Mouse (Mus musculus) naive thymus-derived CD4-positive, alpha-beta T cell, adult 2 months (primary cell): Measurements from ENCODE around the gene Vmn1r3.
"Not testable (repeated sequence)": the region's sequence is repeated elsewhere in the genome, so short reads cannot be mapped to it uniquely, and the experiment has no call there.

Experiments used
- DNase-seq: peaks from one replicate; pipeline ENCODE4 v3.0.0-alpha.2; 2011; ENCODE audit warnings: low read depth

Vmn1r3 gene

DNA sequence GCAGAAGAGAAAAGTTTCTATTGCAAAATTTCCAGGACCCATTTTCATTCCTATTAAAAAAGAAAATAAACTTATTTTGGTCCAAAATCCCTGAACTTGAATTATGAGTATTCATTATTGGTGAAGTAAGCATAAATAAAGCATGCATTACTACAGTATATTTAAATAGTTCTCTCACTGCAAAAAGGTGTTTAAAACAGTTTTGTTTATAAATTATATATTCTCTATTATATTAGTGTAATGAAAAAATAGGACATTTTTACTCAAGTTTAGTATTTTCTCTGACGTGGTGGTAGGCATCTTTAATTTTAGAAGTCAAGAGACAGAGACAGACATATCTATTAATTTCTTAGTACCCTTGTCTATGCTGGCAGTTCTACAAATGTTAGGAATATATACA, at the start of gene Vmn1r3:
Gene Vmn1r3, minus strand, starts transcription at position 101 of the 400 bp plus-strand sequence.
- DNase-seq, result not testable (repeated sequence)

GRCm38 (mm10) chr4:3232053-3232452, 46.9 kb upstream of the Vmn1r3 start:
- no peak for DNase-seq

DNA sequence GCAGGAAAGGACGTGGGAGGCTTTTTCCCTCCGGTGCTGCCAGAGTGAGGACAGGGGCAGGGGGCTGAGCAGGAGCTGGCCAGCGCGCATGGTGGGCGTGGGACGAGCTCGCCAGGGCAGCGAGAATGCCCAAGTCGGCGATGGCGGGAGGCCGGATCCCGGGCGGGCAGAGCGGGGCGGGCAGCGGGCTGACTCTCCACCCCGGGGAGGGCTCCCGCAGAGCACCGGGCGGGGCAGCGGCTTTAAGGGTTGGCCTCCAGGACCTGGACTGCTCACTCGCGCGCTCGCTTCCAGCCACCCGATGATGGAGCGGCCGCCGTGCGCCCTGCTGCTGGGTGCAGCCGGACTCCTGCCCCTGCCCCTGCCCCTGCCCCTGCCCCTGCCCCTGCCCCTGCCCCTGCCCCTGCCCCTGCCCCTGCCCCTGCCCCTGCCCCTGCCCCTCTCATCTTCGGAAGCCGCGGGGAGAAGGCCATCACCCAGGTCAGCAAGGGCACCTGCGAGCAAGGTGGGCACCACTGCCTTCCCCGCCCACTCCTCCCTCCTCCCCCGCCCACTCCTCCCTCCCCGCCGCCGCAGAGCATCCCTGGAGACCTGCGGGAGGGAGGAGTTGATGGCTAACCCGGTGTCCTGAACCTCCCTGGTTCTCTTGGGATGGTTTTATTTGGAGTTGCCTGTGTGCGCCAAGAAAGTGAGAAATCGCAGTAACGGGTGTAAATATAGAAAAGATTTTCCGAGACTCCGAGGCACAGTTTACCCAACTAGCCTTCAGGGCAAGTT, 45.9 kb upstream of the Vmn1r3 start:
- DNase-seq, result no peak

DNA sequence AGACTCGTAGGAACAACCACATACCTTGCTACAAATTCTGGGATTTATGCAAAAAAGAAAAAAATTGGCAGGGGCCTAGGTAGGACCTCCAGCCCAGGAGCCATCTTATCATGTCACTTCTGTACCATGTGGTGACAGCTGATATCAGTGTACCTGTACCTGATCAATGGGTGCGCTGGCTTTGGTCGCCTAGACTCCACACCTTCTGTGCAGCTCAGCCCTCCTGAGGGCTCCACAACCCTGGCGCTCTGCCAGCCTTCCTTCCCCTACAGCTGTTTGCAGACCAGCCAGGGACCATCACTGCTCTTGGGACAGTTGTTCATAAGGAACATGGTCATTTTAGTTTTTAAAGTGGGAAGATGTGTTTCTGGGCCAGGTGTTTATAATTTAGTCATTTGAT, 44.4 kb upstream of the Vmn1r3 start:
- no peak for DNase-seq

GRCm38 (mm10) chr4:3228476-3228875, 43.3 kb upstream of the Vmn1r3 start:
- no peak for DNase-seq

- DNase-seq, result no peak
Observed at GRCm38 (mm10) chr4:3227751-3228150, 42.6 kb upstream of the Vmn1r3 start.

- DNase-seq, result no peak
Observed at GRCm38 (mm10) chr4:3226488-3226887, 41.3 kb upstream of the Vmn1r3 start.

DNA sequence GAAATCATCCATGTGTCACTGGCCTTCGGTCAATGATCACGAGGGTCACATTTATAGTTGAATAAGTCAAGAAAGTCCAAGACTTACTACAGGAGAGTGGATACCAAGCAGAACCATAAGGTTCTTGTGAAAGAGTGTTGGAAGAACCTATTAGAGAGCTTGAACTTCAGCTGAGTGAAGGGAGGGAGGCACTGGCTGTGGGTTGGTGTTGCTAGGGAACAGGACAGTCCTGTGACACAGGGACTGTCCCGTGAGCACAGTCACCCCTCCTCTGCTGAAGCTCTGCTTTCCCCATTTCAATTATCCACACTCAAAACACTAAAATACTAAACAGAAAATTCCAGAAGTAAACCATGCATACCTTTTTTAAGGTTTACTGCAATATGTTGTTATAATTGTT, 40.3 kb upstream of the Vmn1r3 start:
- not testable (repeated sequence) for DNase-seq

- not testable (repeated sequence) for DNase-seq
Observed at GRCm38 (mm10) chr4:3224848-3225247, 39.7 kb upstream of the Vmn1r3 start.

- not testable (repeated sequence) for DNase-seq
Observed at GRCm38 (mm10) chr4:3223483-3224209, 38.5 kb upstream of the Vmn1r3 start.

- DNase-seq, result not testable (repeated sequence)
Observed at GRCm38 (mm10) chr4:3216382-3216781, 31.2 kb upstream of the Vmn1r3 start.

DNA sequence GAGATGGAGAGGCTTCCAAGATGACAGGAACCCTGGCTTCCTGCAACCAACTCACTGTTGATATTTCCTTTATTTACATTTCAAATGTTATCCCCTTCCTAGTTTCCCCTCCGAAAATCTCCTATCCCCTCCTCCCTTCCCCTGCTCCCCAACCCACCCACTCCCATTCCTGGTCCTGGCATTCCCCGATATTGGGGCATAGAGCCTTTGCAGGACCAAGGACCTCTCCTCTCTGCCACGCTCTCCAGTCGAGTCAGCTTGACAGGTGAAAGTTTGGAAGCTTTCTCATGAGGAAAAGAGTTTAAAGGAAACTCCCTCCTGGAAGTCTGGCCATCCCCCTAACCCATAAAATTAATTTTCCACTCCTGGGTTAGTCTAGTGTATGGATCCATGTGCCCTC, 28.2 kb upstream of the Vmn1r3 start:
- not testable (repeated sequence) for DNase-seq

GRCm38 (mm10) chr4:3209643-3210217, 24.6 kb upstream of the Vmn1r3 start:
- not testable (repeated sequence) for DNase-seq

DNA sequence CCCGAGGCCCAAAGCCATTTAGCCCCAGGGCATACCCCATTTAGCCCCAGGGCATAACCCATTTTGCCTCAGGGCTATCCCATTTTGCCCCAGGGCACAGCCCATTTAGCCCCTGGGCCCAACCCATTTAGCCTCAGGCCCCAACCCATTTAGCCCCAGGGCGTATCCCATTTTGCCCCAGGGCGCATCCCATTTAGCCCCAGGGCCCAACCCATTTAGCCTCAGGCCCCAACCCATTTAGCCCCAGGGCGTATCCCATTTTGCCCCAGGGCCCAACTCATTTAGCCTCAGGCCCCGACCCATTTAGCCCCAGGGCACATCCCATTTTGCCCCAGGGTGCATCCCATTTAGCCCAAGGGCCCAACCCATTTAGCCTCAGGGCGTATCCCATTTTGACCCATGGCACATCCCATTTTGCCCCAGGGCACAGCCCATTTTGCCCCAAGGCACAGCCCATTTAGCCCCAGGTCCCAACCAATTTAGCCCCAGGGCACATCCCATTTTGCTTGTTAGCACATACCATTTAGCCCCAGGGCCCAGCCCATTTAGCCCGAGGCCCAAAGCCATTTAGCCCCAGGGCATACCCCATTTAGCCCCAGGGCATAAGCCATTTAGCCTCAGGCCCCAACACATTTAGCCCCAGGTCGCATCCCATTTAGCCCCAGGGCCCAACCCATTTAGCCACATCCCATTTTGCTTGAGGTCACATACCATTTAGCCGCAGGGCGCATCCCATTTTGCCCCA, 8.2 kb downstream of the Vmn1r3 start:
- DNase-seq, result not testable (repeated sequence)

GRCm38 (mm10) chr4:3176195-3176594, 9.0 kb downstream of the Vmn1r3 start:
- not testable (repeated sequence) for DNase-seq

- DNase-seq, result not testable (repeated sequence)
Observed at GRCm38 (mm10) chr4:3175756-3176155, 9.4 kb downstream of the Vmn1r3 start.

DNA sequence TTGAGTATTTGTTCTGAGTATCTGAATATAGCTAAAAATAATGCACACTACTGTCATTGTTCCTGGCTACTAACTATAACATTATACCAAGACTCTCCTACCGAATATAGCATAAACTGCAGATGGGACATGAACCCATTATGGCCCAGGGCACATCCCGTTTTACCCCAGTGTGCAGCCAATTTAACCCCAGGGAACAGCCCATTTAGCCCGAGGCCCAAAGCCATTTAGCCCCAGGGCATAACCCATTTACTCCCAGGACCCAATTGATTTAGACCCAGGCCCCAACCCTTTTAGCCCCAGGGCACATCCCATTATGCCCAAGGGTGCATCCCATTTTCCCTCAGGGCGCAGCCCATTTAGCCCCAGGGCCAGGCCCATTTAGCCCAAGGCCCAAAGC, 10.6 kb downstream of the Vmn1r3 start:
- not testable (repeated sequence) for DNase-seq

- DNase-seq, result not testable (repeated sequence)
Observed at GRCm38 (mm10) chr4:3167020-3167419, 18.1 kb downstream of the Vmn1r3 start, which contains the start of gene Vmn1r2. Vmn1r2 (plus strand) TSS chr4:3167320.

GRCm38 (mm10) chr4:3165046-3165445, 20.1 kb downstream of the Vmn1r3 start:
- DNase-seq, result no peak

GRCm38 (mm10) chr4:3164429-3164828, 20.7 kb downstream of the Vmn1r3 start:
- not testable (repeated sequence) for DNase-seq

GRCm38 (mm10) chr4:3153320-3153719, 31.8 kb downstream of the Vmn1r3 start:
- DNase-seq, result not testable (repeated sequence)

- DNase-seq, result not testable (repeated sequence)
Observed at GRCm38 (mm10) chr4:3147926-3148325, 37.2 kb downstream of the Vmn1r3 start.
